Comparison of ENCODE assay signal across 28 mouse cellular contexts in the genomic region with DNA sequence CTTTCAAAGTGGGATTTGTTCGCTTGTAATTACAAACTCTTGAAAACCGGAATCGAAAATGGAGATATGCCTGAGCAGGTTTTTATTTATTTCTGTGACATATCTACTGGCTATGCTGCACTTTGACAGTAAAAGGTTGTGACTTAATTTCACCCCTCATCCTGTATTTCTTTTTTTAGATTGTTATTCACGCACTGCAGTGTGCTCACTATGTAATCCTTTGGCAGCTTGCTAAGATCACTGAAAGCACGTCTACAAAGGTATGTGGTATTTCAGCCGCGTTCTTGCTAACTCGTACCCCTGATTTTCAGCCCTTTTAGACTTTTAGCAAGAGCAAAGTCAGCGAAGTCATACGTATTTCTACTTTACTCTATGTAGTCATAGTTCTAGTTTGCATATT.
"Had no signal": no experiment of that assay in that cellular context is flagged by ENCODE, and none has a peak within 500 bp of the region (broad histone marks: within the 10 kb centered on the region; RNA-seq: fewer than 3 reads in every experiment).

No protein-coding gene starts in this region.

- H3K4me1 ChIP-seq: heart, embryonic 10.5 days; heart, embryonic 13.5 days; heart, embryonic 15.5 days; hindbrain, embryonic 13.5 days; hindbrain, embryonic 15.5 days; kidney, embryonic 15.5 days; limb, embryonic 13.5 days; limb, embryonic 15.5 days; liver, embryonic 12.5 days had no signal

- H3K4me2 ChIP-seq: heart, embryonic 13.5 days; heart, embryonic 15.5 days; hindbrain, embryonic 13.5 days; hindbrain, embryonic 15.5 days; kidney, embryonic 15.5 days; limb, embryonic 13.5 days; limb, embryonic 15.5 days; liver, embryonic 12.5 days had no signal

- DNase-seq: gastrocnemius, adult 2 months; gastrocnemius, postnatal 14 days; gastrocnemius, postnatal 36 days; heart, adult 11 months; heart, adult 2 months; heart, postnatal 14 days; heart, postnatal 36 days; kidney, adult 11 months; kidney, adult 2 months; kidney, adult 9 months; kidney, postnatal 14 days; kidney, postnatal 36 days; layer of hippocampus, adult 9-11 months; layer of hippocampus, postnatal 36 days; left cerebral cortex, postnatal 4 days had no signal

- H3K9ac ChIP-seq: heart, embryonic 13.5 days; heart, embryonic 15.5 days; hindbrain, embryonic 13.5 days; hindbrain, embryonic 15.5 days; kidney, embryonic 15.5 days; limb, embryonic 13.5 days; limb, embryonic 15.5 days; liver, embryonic 12.5 days; liver, embryonic 14.5 days had no signal

- H3K27me3 ChIP-seq: heart, embryonic 13.5 days; heart, embryonic 15.5 days; hindbrain, embryonic 13.5 days; hindbrain, embryonic 15.5 days; kidney, embryonic 15.5 days; limb, embryonic 13.5 days; limb, embryonic 15.5 days; liver, embryonic 12.5 days had no signal

- H3K27ac ChIP-seq: gastrocnemius, adult 2 months; heart, adult 2 months; heart, embryonic 10.5 days; heart, embryonic 13.5 days; heart, embryonic 15.5 days; hindbrain, embryonic 13.5 days; hindbrain, embryonic 15.5 days; hindbrain, postnatal 0 days; kidney, embryonic 15.5 days; kidney, postnatal 0 days; limb, embryonic 13.5 days; limb, embryonic 15.5 days; liver, embryonic 12.5 days; liver, embryonic 14.5 days had no signal

- H3K9me3 ChIP-seq: heart, embryonic 10.5 days; heart, embryonic 13.5 days; heart, embryonic 15.5 days; hindbrain, embryonic 13.5 days; hindbrain, embryonic 15.5 days; kidney, embryonic 15.5 days; limb, embryonic 13.5 days; limb, embryonic 15.5 days; liver, embryonic 12.5 days had no signal

- H3K4me3 ChIP-seq: gastrocnemius, adult 2 months; heart, adult 2 months; heart, embryonic 10.5 days; heart, embryonic 13.5 days; heart, embryonic 15.5 days; hindbrain, embryonic 13.5 days; hindbrain, embryonic 15.5 days; kidney, embryonic 15.5 days; limb, embryonic 13.5 days; limb, embryonic 15.5 days; liver, embryonic 12.5 days had no signal

- H3K36me3 ChIP-seq: hindbrain, embryonic 13.5 days; hindbrain, embryonic 15.5 days had no signal

- ATAC-seq: hindbrain, postnatal 0 days; intestine, embryonic 16.5 days; liver, embryonic 12.5 days had no signal
